Mouse (Mus musculus): ENCODE measurements around the gene Nars2. TPM values are rescaled to one million over a fixed set of nuclear protein-coding genes. Genes with fewer than 3 reads are reported as not detected.

The Nars2 gene
- total and polyA plus RNA-seq, 3 experiments: 4.1 to 18.9 (median 17.5) TPM

DNA sequence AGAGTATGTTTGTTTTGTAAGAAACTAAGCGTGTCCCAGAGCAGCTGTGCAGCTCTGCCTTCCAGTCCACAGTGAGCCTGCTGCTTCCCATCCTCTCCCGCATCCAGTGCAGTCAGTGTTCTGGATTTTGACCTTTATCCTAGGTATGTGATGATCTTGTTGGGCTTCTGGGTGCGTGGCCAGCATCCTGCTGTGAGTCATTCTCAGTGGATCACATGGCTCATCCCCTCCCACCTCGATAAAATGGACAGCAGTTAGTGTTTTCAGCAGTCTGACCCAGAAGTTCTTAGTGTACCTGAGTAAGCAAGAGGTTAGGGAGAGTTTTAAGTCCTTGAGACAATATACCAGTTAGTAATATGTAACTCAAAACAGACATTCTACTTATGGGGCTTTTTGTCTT lies 36.4 kb downstream of the Nars2 start:
- 31% methylated on average over 4 of the region's 4 CpGs for WGBS
- no peak for DNase-seq
- no peaks in the 10 kb centered on the region for H3K27me3 ChIP-seq (ENCODE audit: control insufficient read depth, insufficient read depth, low read length)
- peaks cover 5% of the 10 kb centered on the region for H3K36me3 ChIP-seq (ENCODE audit: control insufficient read depth, insufficient read depth, low read length)
- no peak overlapping the region for H3K4me3 ChIP-seq
- peak overlapping the region; percentile 9; the same call in 1 of the 2 replicates for H3K27ac ChIP-seq
- H3K79me2 ChIP-seq (replicated peaks; ENCODE audit: control insufficient read depth, insufficient read depth, low read length): no peaks in the 10 kb centered on the region
- no peak overlapping the region for H3K9ac ChIP-seq (ENCODE audit: low read depth, low read length)
- TF ChIP-seq EP300 (IDR thresholded peaks at IDR 0.05; ENCODE audit: insufficient read depth, low read depth, low read length) (no peak), POLR2A (IDR thresholded peaks at IDR 0.05; ENCODE audit: insufficient read depth, low read depth, low read length) (no peak), CTCF (IDR thresholded peaks at IDR 0.05) (no peak)
- H3K4me1 ChIP-seq (ENCODE audit: control insufficient read depth, insufficient read depth, low read length): peaks cover 8% of the 10 kb centered on the region
- intact Hi-C loops (cut with DNase I): no loop called here

- peaks cover 1% of the 10 kb centered on the region for H3K36me3 ChIP-seq (ENCODE audit: control insufficient read depth, insufficient read depth, low read length)
- no peak for TF ChIP-seq EP300 (IDR thresholded peaks at IDR 0.05; ENCODE audit: insufficient read depth, low read depth, low read length)
- no peak for TF ChIP-seq CTCF (IDR thresholded peaks at IDR 0.05)
- no peak for TF ChIP-seq POLR2A (IDR thresholded peaks at IDR 0.05; ENCODE audit: insufficient read depth, low read depth, low read length)
- H3K27me3 ChIP-seq (ENCODE audit: control insufficient read depth, insufficient read depth, low read length): no peaks in the 10 kb centered on the region
- H3K9ac ChIP-seq (ENCODE audit: low read depth, low read length): no peak overlapping the region
- no peaks in the 10 kb centered on the region for H3K79me2 ChIP-seq (replicated peaks; ENCODE audit: control insufficient read depth, insufficient read depth, low read length)
- intact Hi-C loops (cut with DNase I): no loop called here
- peaks cover 3% of the 10 kb centered on the region for H3K4me1 ChIP-seq (ENCODE audit: control insufficient read depth, insufficient read depth, low read length)
- 5% methylated on average over 3 of the region's 3 CpGs for WGBS
- H3K27ac ChIP-seq: peak overlapping the region; percentile 27; the same call in 1 of the 2 replicates
- peak; percentile 32 to 43 for DNase-seq
- H3K4me3 ChIP-seq: no peak overlapping the region
Measured at GRCm38 (mm10) chr7:97012956-97013355, 61.7 kb downstream of the Nars2 start.

- H3K4me3 ChIP-seq: no peak overlapping the region
- 5% methylated on average over 4 of the region's 4 CpGs for WGBS
- peak overlapping the region; percentile 83 for H3K27ac ChIP-seq
- no peak overlapping the region for H3K9ac ChIP-seq (ENCODE audit: low read depth, low read length)
- no peaks in the 10 kb centered on the region for H3K27me3 ChIP-seq (ENCODE audit: control insufficient read depth, insufficient read depth, low read length)
- H3K4me1 ChIP-seq (ENCODE audit: control insufficient read depth, insufficient read depth, low read length): peaks cover 3% of the 10 kb centered on the region
- DNase-seq: peak in 1 of 2 experiments; percentile 8
- intact Hi-C loops (cut with DNase I): loop anchor here (5.0 kb wide), 1 partner anchor 46 kb away; no protein-coding TSS in a partner anchor
- no peak for TF ChIP-seq POLR2A (IDR thresholded peaks at IDR 0.05; ENCODE audit: insufficient read depth, low read depth, low read length)
- peak; percentile 40 for TF ChIP-seq CTCF (IDR thresholded peaks at IDR 0.05)
- no peaks in the 10 kb centered on the region for H3K79me2 ChIP-seq (replicated peaks; ENCODE audit: control insufficient read depth, insufficient read depth, low read length)
- peaks cover 3% of the 10 kb centered on the region for H3K36me3 ChIP-seq (ENCODE audit: control insufficient read depth, insufficient read depth, low read length)
Measured at GRCm38 (mm10) chr7:97018005-97018404, 66.7 kb downstream of the Nars2 start.

DNA sequence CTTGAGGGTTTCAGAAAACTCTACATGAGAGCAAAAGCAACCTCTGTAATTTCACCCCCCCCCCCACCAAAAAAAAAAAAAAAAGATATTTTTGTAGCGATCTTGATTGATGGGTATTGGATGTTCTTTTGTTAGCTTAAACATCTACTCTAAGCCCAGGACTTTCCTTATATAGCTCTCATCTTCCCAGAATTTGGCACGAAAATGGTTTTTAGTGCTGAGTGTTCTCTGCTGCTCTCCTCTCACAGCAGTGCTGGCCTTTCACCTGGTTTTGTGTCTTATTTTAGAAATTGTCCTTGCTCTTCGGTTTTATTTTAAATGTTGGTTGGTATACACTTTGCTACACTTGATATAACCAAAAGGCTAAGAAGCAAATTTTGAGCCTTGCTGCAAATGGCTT lies 67.1 kb downstream of the Nars2 start:
- 23% methylated on average over 3 of the region's 3 CpGs for WGBS
- H3K9ac ChIP-seq (ENCODE audit: low read depth, low read length): no peak overlapping the region
- intact Hi-C loops (cut with DNase I): loop anchor here (5.0 kb wide), 1 partner anchor 46 kb away; no protein-coding TSS in a partner anchor
- no peaks in the 10 kb centered on the region for H3K79me2 ChIP-seq (replicated peaks; ENCODE audit: control insufficient read depth, insufficient read depth, low read length)
- peak overlapping the region; percentile 83 for H3K27ac ChIP-seq
- DNase-seq: no peak
- no peak for TF ChIP-seq EP300 (IDR thresholded peaks at IDR 0.05; ENCODE audit: insufficient read depth, low read depth, low read length)
- no peak for TF ChIP-seq POLR2A (IDR thresholded peaks at IDR 0.05; ENCODE audit: insufficient read depth, low read depth, low read length)
- no peak for TF ChIP-seq CTCF (IDR thresholded peaks at IDR 0.05)
- no peak overlapping the region for H3K4me3 ChIP-seq
- H3K36me3 ChIP-seq (ENCODE audit: control insufficient read depth, insufficient read depth, low read length): peaks cover 3% of the 10 kb centered on the region
- no peaks in the 10 kb centered on the region for H3K27me3 ChIP-seq (ENCODE audit: control insufficient read depth, insufficient read depth, low read length)
- H3K4me1 ChIP-seq (ENCODE audit: control insufficient read depth, insufficient read depth, low read length): peaks cover 2% of the 10 kb centered on the region

DNA sequence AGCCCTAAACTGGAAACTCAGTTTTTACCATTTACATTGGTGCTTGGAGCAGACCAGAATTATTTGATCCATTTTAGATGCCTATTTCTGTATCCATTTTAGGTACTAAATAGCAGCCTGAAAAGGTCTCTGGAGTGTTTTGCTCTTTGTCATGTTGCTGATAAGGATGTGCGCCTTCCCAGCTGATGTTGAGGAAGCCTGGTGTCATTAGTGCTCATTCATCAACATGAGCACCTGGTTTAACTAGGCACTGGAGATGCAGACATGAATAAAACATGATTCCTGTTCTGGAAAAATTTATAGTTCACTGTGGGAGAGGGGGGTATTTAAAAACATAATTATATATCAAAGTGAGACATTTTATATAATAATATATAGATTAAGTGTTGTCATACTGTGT lies 68.0 kb downstream of the Nars2 start:
- 61% methylated on average over 1 of the region's 1 CpGs for WGBS
- Histone ChIP-seq H3K9ac (ENCODE audit: low read depth, low read length) (no peak overlapping the region), H3K27me3 (ENCODE audit: control insufficient read depth, insufficient read depth, low read length) (no peaks in the 10 kb centered on the region), H3K79me2 (replicated peaks; ENCODE audit: control insufficient read depth, insufficient read depth, low read length) (no peaks in the 10 kb centered on the region), H3K27ac (peak overlapping the region; percentile 83), H3K4me1 (ENCODE audit: control insufficient read depth, insufficient read depth, low read length) (peaks cover 2% of the 10 kb centered on the region), H3K4me3 (no peak overlapping the region), H3K36me3 (ENCODE audit: control insufficient read depth, insufficient read depth, low read length) (peaks cover 3% of the 10 kb centered on the region)
- intact Hi-C loops (cut with DNase I): loop anchor here (5.0 kb wide), 1 partner anchor 47 kb away; no protein-coding TSS in a partner anchor
- no peak for DNase-seq
- TF ChIP-seq POLR2A (IDR thresholded peaks at IDR 0.05; ENCODE audit: insufficient read depth, low read depth, low read length) (no peak), EP300 (IDR thresholded peaks at IDR 0.05; ENCODE audit: insufficient read depth, low read depth, low read length) (no peak), CTCF (IDR thresholded peaks at IDR 0.05) (no peak)

- Histone ChIP-seq H3K4me3 (no peak overlapping the region), H3K27me3 (ENCODE audit: control insufficient read depth, insufficient read depth, low read length) (no peaks in the 10 kb centered on the region), H3K4me1 (ENCODE audit: control insufficient read depth, insufficient read depth, low read length) (no peaks in the 10 kb centered on the region), H3K36me3 (ENCODE audit: control insufficient read depth, insufficient read depth, low read length) (no peaks in the 10 kb centered on the region), H3K9ac (ENCODE audit: low read depth, low read length) (no peak overlapping the region), H3K79me2 (replicated peaks; ENCODE audit: control insufficient read depth, insufficient read depth, low read length) (no peaks in the 10 kb centered on the region), H3K27ac (no peak overlapping the region)
- intact Hi-C loops (cut with DNase I): no loop called here
- TF ChIP-seq CTCF (IDR thresholded peaks at IDR 0.05) (no peak), EP300 (IDR thresholded peaks at IDR 0.05; ENCODE audit: insufficient read depth, low read depth, low read length) (no peak), POLR2A (IDR thresholded peaks at IDR 0.05; ENCODE audit: insufficient read depth, low read depth, low read length) (no peak)
- WGBS: 87% methylated on average over 5 of the region's 5 CpGs
- no peak for DNase-seq
Measured at GRCm38 (mm10) chr7:97026772-97027358, 75.6 kb downstream of the Nars2 start.

All from heart, adult 2 months (tissue).